13 mouse cellular contexts compared by ENCODE assay signal in genomic region chrX:142684674-142685073, GRCm38 (mm10). TPM values are rescaled to one million over a fixed set of nuclear protein-coding genes. Genes with fewer than 3 reads are reported as not detected.
A peak's percentile ranks its signal among the peaks of the same experiment; 100 is the strongest.
DNase-seq lines count a peak whose midpoint lies in the region; ATAC-seq and TF ChIP-seq lines count a peak whose summit lies in the region.
"Had no signal": no experiment of that assay in that cellular context is flagged by ENCODE, and none has a peak within 500 bp of the region (broad histone marks: within the 10 kb centered on the region; RNA-seq: fewer than 3 reads in every experiment).

No protein-coding gene starts in this region.

- peak overlapping the region; percentile 7; the same call in 1 of the 2 replicates for H3K4me2 ChIP-seq in forebrain, embryonic 14.5 days (ENCODE audit: low read length)
- H3K4me2 ChIP-seq in forebrain, embryonic 15.5 days (replicated peaks), result no peak overlapping the region
- H3K4me2 ChIP-seq in liver, embryonic 11.5 days, result peak overlapping the region; percentile 90
- peak overlapping the region; percentile 82 for H3K4me2 ChIP-seq in liver, embryonic 15.5 days

- TF ChIP-seq POLR2A in embryonic fibroblast, embryonic 13.5 days (IDR thresholded peaks at IDR 0.05; ENCODE audit: low read depth, low read length), result no peak

- WGBS in forebrain, embryonic 14.5 days, result 41% methylated on average over 4 of the region's 4 CpGs
- 33% methylated on average over 4 of the region's 4 CpGs for WGBS in forebrain, embryonic 15.5 days
- WGBS in liver, embryonic 11.5 days, result 49% methylated on average over 4 of the region's 4 CpGs
- WGBS in liver, embryonic 15.5 days (ENCODE audit: insufficient replicate concordance), result 35% methylated on average over 4 of the region's 4 CpGs

- H3K9ac ChIP-seq in forebrain, embryonic 14.5 days (ENCODE audit: low read length), result no peak overlapping the region
- H3K9ac ChIP-seq in forebrain, embryonic 15.5 days (replicated peaks), result no peak overlapping the region
- H3K9ac ChIP-seq in liver, embryonic 11.5 days (ENCODE audit: low read depth, low read length), result no peak overlapping the region
- H3K9ac ChIP-seq in liver, embryonic 15.5 days, result no peak overlapping the region

- no peak for ATAC-seq in forebrain, embryonic 14.5 days
- no peak for ATAC-seq in forebrain, embryonic 15.5 days (replicated peaks)
- ATAC-seq in liver, embryonic 11.5 days (replicated peaks; ENCODE audit: low FRiP score), result no peak
- ATAC-seq in liver, embryonic 15.5 days (ENCODE audit: insufficient read depth), result no peak
- ATAC-seq: inflammation-experienced regulatory T-cells, adult 6 months had no signal

- TF ChIP-seq CTCF in embryonic fibroblast, embryonic 13.5 days (IDR thresholded peaks at IDR 0.05; ENCODE audit: borderline replicate concordance, insufficient read depth, low read length), result no peak
- no peak for TF ChIP-seq CTCF in layer of hippocampus, adult 2 months (conservative IDR thresholded peaks at IDR 0.05)

- H3K36me3 ChIP-seq in forebrain, embryonic 14.5 days (ENCODE audit: control insufficient read depth, insufficient read depth, low read length), result no peaks in the 10 kb centered on the region
- no peaks in the 10 kb centered on the region for H3K36me3 ChIP-seq in forebrain, embryonic 15.5 days
- no peaks in the 10 kb centered on the region for H3K36me3 ChIP-seq in liver, embryonic 11.5 days (ENCODE audit: control insufficient read depth, insufficient read depth, low read length)
- H3K36me3 ChIP-seq in liver, embryonic 15.5 days (replicated peaks), result no peaks in the 10 kb centered on the region

- H3K27ac ChIP-seq in forebrain, embryonic 14.5 days (ENCODE audit: low read depth, low read length), result no peak overlapping the region
- no peak overlapping the region for H3K27ac ChIP-seq in forebrain, embryonic 15.5 days (replicated peaks)
- no peak overlapping the region for H3K27ac ChIP-seq in liver, embryonic 11.5 days (ENCODE audit: low read depth, low read length)
- H3K27ac ChIP-seq in embryonic fibroblast, embryonic 13.5 days (ENCODE audit: insufficient read depth, low read length), result peak overlapping the region; percentile 43; the same call in 1 of the 2 replicates
- no peak overlapping the region for H3K27ac ChIP-seq in liver, embryonic 15.5 days (replicated peaks)
- no peak overlapping the region for H3K27ac ChIP-seq in layer of hippocampus, adult 2 months
- H3K27ac ChIP-seq: left cerebral cortex, adult 2 months had no signal

- H3K4me1 ChIP-seq in forebrain, embryonic 14.5 days (ENCODE audit: control insufficient read depth, insufficient read depth, low read length), result no peaks in the 10 kb centered on the region
- peaks cover 34% of the 10 kb centered on the region for H3K4me1 ChIP-seq in forebrain, embryonic 15.5 days
- peaks cover 13% of the 10 kb centered on the region for H3K4me1 ChIP-seq in liver, embryonic 11.5 days (replicated peaks; ENCODE audit: control insufficient read depth, insufficient read depth, low read length)
- H3K4me1 ChIP-seq in embryonic fibroblast, embryonic 13.5 days (ENCODE audit: control insufficient read depth, insufficient read depth, low read length), result peaks cover 4% of the 10 kb centered on the region
- H3K4me1 ChIP-seq in liver, embryonic 15.5 days (replicated peaks), result peaks cover 39% of the 10 kb centered on the region

- DNase-seq in forebrain, embryonic 14.5 days (ENCODE audit: low spot score), result no peak
- DNase-seq in liver, embryonic 11.5 days (ENCODE audit: low spot score), result no peak
- DNase-seq in liver, result no peak
- no peak for DNase-seq in layer of hippocampus, adult 2 months (ENCODE audit: low spot score in 2 of 2)
- DNase-seq in layer of hippocampus, adult 9-10 months (ENCODE audit: low spot score), result no peak
- DNase-seq: cerebellum, postnatal 25 days; right cerebral cortex, postnatal 14 days; thymus, adult 2 months had no signal

- no peaks in the 10 kb centered on the region for H3K27me3 ChIP-seq in forebrain, embryonic 14.5 days (replicated peaks; ENCODE audit: control insufficient read depth, insufficient read depth, low read length)
- no peaks in the 10 kb centered on the region for H3K27me3 ChIP-seq in forebrain, embryonic 15.5 days
- H3K27me3 ChIP-seq in liver, embryonic 11.5 days (replicated peaks; ENCODE audit: control insufficient read depth, insufficient read depth, low read length), result peaks cover 4% of the 10 kb centered on the region
- H3K27me3 ChIP-seq in liver, embryonic 15.5 days, result no peaks in the 10 kb centered on the region

- H3K9me3 ChIP-seq in forebrain, embryonic 14.5 days (replicated peaks; ENCODE audit: control insufficient read depth, low read length), result no peaks in the 10 kb centered on the region
- no peaks in the 10 kb centered on the region for H3K9me3 ChIP-seq in forebrain, embryonic 15.5 days
- no peaks in the 10 kb centered on the region for H3K9me3 ChIP-seq in liver, embryonic 11.5 days (ENCODE audit: control insufficient read depth, low read length)
- no peaks in the 10 kb centered on the region for H3K9me3 ChIP-seq in liver, embryonic 15.5 days (replicated peaks)

- H3K4me3 ChIP-seq in forebrain, embryonic 14.5 days (ENCODE audit: low read depth, low read length), result no peak overlapping the region
- no peak overlapping the region for H3K4me3 ChIP-seq in forebrain, embryonic 15.5 days
- H3K4me3 ChIP-seq in liver, embryonic 11.5 days (ENCODE audit: low read depth, low read length), result peak overlapping the region; percentile 69
- H3K4me3 ChIP-seq in embryonic fibroblast, embryonic 13.5 days (ENCODE audit: insufficient read depth, low read length), result peak overlapping the region; percentile 93
- no peak overlapping the region for H3K4me3 ChIP-seq in liver, embryonic 15.5 days (replicated peaks)
- H3K4me3 ChIP-seq in layer of hippocampus, adult 2 months, result no peak overlapping the region
- H3K4me3 ChIP-seq: left cerebral cortex, adult 2 months had no signal

RNA-seq across cellular contexts. Expression of gene Tmem164, which starts 3.5 kb away (rescaled TPM):
- polyA plus RNA-seq in forebrain, embryonic 14.5 days (2014; fragmentation: Nextera tagmentation; extraction: Ambion mirVana), result 11.0 and 11.5 TPM in 2 replicates
- 22.9 and 23.8 TPM in 2 replicates for polyA plus RNA-seq in forebrain, embryonic 15.5 days (2015; fragmentation: Nextera tagmentation; extraction: Ambion mirVana)
- 43.8 and 46.3 TPM in 2 replicates for polyA plus RNA-seq in liver, embryonic 11.5 days (2014; fragmentation: Nextera tagmentation; extraction: Ambion mirVana)
- polyA plus RNA-seq in embryonic fibroblast, embryonic 13.5 days (2011; ENCODE audit: insufficient read length, low read depth, missing spikeins), result 47.0 and 68.6 TPM in 2 replicates
- 20.8 and 22.6 TPM in 2 replicates for polyA plus RNA-seq in liver, embryonic 15.5 days (2015; fragmentation: Nextera tagmentation; extraction: Ambion mirVana)
- 10 to 100 TPM; 17.4 to 18.6 TPM for total RNA-seq in layer of hippocampus, adult 2 months (2021)

Comparison
In these comparisons a context has a peak if more than half of its experiments do, and no peak if none do; other contexts are left out.
1. H3K4me3 ChIP-seq: peak in liver, embryonic 11.5 days (single experiment) and embryonic fibroblast, embryonic 13.5 days (single experiment); none in forebrain, embryonic 14.5 days (single experiment), forebrain, embryonic 15.5 days (single experiment), liver, embryonic 15.5 days (single experiment) and layer of hippocampus, adult 2 months (single experiment).